Mouse (Mus musculus): ENCODE results near the gene Gart.

GRCm38 (mm10) chr16:91655285-91655684 lies 8.5 kb upstream of the Gart start:
- TF ChIP-seq GATA1 (IDR thresholded peaks at IDR 0.05; ENCODE audit: borderline replicate concordance, low read length) (no peak), FLI1 (IDR thresholded peaks at IDR 0.05; ENCODE audit: low read length) (no peak)
